Comparison of ENCODE assay signal across 13 mouse cellular contexts in genomic region chr9:95546679-95547078, GRCm38 (mm10). TPM values are rescaled to one million over a fixed set of nuclear protein-coding genes. Genes with fewer than 3 reads are reported as not detected.
DNase-seq lines count a peak whose midpoint lies in the region; ATAC-seq and TF ChIP-seq lines count a peak whose summit lies in the region.
"Had no signal": no experiment of that assay in that cellular context is flagged by ENCODE, and none has a peak within 500 bp of the region (broad histone marks: within the 10 kb centered on the region; RNA-seq: fewer than 3 reads in every experiment).

No protein-coding gene starts in this region.

- no peak overlapping the region for H3K4me2 ChIP-seq in forebrain, embryonic 14.5 days (ENCODE audit: low read length)
- H3K4me2 ChIP-seq: embryonic facial prominence, embryonic 15.5 days had no signal

- H3K4me1 ChIP-seq in ES-E14 (ENCODE audit: control insufficient read depth in 2 of 2, insufficient read depth in 2 of 2, low read length in 2 of 2, poor library complexity in 1 of 2) = no peaks in the 10 kb centered on the region; a peak in 1 of 4 replicates
- H3K4me1 ChIP-seq in megakaryocyte, embryonic 14.5 days = peaks cover 10% of the 10 kb centered on the region
- H3K4me1 ChIP-seq in forebrain, embryonic 14.5 days (ENCODE audit: control insufficient read depth, insufficient read depth, low read length) = no peaks in the 10 kb centered on the region
- peaks cover 11% of the 10 kb centered on the region for H3K4me1 ChIP-seq in limb, embryonic 10.5 days
- H3K4me1 ChIP-seq: embryonic facial prominence, embryonic 15.5 days had no signal

- H3K27me3 ChIP-seq in megakaryocyte, embryonic 14.5 days (replicated peaks) = peaks cover 26% of the 10 kb centered on the region
- H3K27me3 ChIP-seq in forebrain, embryonic 14.5 days (replicated peaks; ENCODE audit: control insufficient read depth, insufficient read depth, low read length) = no peaks in the 10 kb centered on the region
- H3K27me3 ChIP-seq in limb, embryonic 10.5 days (ENCODE audit: low read depth, poor library complexity, severe bottlenecking) = no peaks in the 10 kb centered on the region
- H3K27me3 ChIP-seq: embryonic facial prominence, embryonic 15.5 days had no signal

- DNase-seq in embryo, embryonic 10 days (ENCODE audit: low spot score) = peak; percentile 23
- DNase-seq in embryo, embryonic 11 days = no peak
- DNase-seq in ES-E14 (ENCODE audit: low read depth, low spot score) = no peak
- DNase-seq in forebrain, embryonic 14.5 days (ENCODE audit: low spot score) = no peak
- no peak for DNase-seq in limb, embryonic 10.5 days (ENCODE audit: low spot score)
- DNase-seq in thymus, postnatal 0 days (ENCODE audit: low spot score) = no peak
- DNase-seq: cerebellum, postnatal 14 days; heart, adult 18-20 months; layer of hippocampus, adult 9-11 months; left cerebral cortex, postnatal 4 days had no signal

- no peaks in the 10 kb centered on the region for H3K9me3 ChIP-seq in ES-E14 (ENCODE audit: control insufficient read depth, insufficient read depth, low read depth, low read length)
- no peaks in the 10 kb centered on the region for H3K9me3 ChIP-seq in megakaryocyte, embryonic 14.5 days
- H3K9me3 ChIP-seq in forebrain, embryonic 14.5 days (replicated peaks; ENCODE audit: control insufficient read depth, low read length) = no peaks in the 10 kb centered on the region
- H3K9me3 ChIP-seq in limb, embryonic 10.5 days (replicated peaks) = no peaks in the 10 kb centered on the region
- H3K9me3 ChIP-seq: embryonic facial prominence, embryonic 15.5 days had no signal

- WGBS in forebrain, embryonic 14.5 days = 65% methylated on average over 7 of the region's 7 CpGs
- WGBS in limb, embryonic 10.5 days = 75% methylated on average over 7 of the region's 7 CpGs

- H3K36me3 ChIP-seq in ES-E14 (ENCODE audit: control insufficient read depth, insufficient read depth, low read length, poor library complexity, severe bottlenecking) = no peaks in the 10 kb centered on the region
- no peaks in the 10 kb centered on the region for H3K36me3 ChIP-seq in megakaryocyte, embryonic 14.5 days (replicated peaks; ENCODE audit: low read length)
- no peaks in the 10 kb centered on the region for H3K36me3 ChIP-seq in forebrain, embryonic 14.5 days (ENCODE audit: control insufficient read depth, insufficient read depth, low read length)
- H3K36me3 ChIP-seq in limb, embryonic 10.5 days = no peaks in the 10 kb centered on the region
- H3K36me3 ChIP-seq: embryonic facial prominence, embryonic 15.5 days had no signal

- no peak overlapping the region for H3K4me3 ChIP-seq in ES-E14 (ENCODE audit: insufficient read depth in 1 of 2, low read depth in 1 of 2, low read length in 2 of 2, poor library complexity in 1 of 2, severe bottlenecking in 1 of 2)
- H3K4me3 ChIP-seq in megakaryocyte, embryonic 14.5 days (replicated peaks) = peak overlapping the region; percentile 59
- no peak overlapping the region for H3K4me3 ChIP-seq in forebrain, embryonic 14.5 days (ENCODE audit: low read depth, low read length)
- no peak overlapping the region for H3K4me3 ChIP-seq in limb, embryonic 10.5 days
- H3K4me3 ChIP-seq: embryonic facial prominence, embryonic 15.5 days had no signal

- no peak overlapping the region for H3K9ac ChIP-seq in ES-E14 (ENCODE audit: insufficient read depth, low read depth, low read length, poor library complexity, severe bottlenecking)
- H3K9ac ChIP-seq in forebrain, embryonic 14.5 days (ENCODE audit: low read length) = no peak overlapping the region
- H3K9ac ChIP-seq: embryonic facial prominence, embryonic 15.5 days had no signal

- in situ Hi-C loops in ES-E14 (cut with MboI; ENCODE audit: low sequenced_read_pairs in 2 of 2, unreplicated experiment in 2 of 2) = no loop called here

- no peak overlapping the region for H3K27ac ChIP-seq in ES-E14 (ENCODE audit: insufficient read depth, low read depth, low read length, poor library complexity, severe bottlenecking)
- no peak overlapping the region for H3K27ac ChIP-seq in forebrain, embryonic 14.5 days (ENCODE audit: low read depth, low read length)
- no peak overlapping the region for H3K27ac ChIP-seq in limb, embryonic 10.5 days
- H3K27ac ChIP-seq: embryonic facial prominence, embryonic 15.5 days had no signal

- ATAC-seq in erythroid progenitor cell, adult 5-6 weeks (replicated peaks; ENCODE audit: low FRiP score, poor library complexity, severe bottlenecking) = peak; percentile 93
- no peak for ATAC-seq in forebrain, embryonic 14.5 days

TF ChIP-seq in ES-E14, 5 proteins besides CTCF, POLR2A, EP300 and RAD21:
- peak; percentile 86 for TF ChIP-seq MAFK (IDR thresholded peaks at IDR 0.05; ENCODE audit: insufficient read depth, low read depth, low read length)
- no peak for TF ChIP-seq HCFC1 (IDR thresholded peaks at IDR 0.05; ENCODE audit: borderline replicate concordance, insufficient read depth, low read length)
- TF ChIP-seq ZC3H11A (IDR thresholded peaks at IDR 0.05; ENCODE audit: borderline replicate concordance, low read depth, low read length) = no peak
- TF ChIP-seq CHD2 (IDR thresholded peaks at IDR 0.05; ENCODE audit: low read depth, low read length) = no peak
- no peak for TF ChIP-seq ZNF384 (IDR thresholded peaks at IDR 0.05; ENCODE audit: low read depth, low read length)
TF ChIP-seq in ES-E14: peak in this region for 1.

RNA-seq across cellular contexts. Expression of gene Paqr9, which starts 12.8 kb away (rescaled TPM):
- total RNA-seq in ES-E14 (2012; rRNA removed) = 0.58 TPM in 2 replicates
- total RNA-seq in erythroid progenitor cell, adult 5-6 weeks (2015; ENCODE audit: low replicate concordance) = 84.0 and 109 TPM in 2 replicates
- total RNA-seq in erythroid progenitor cell, adult 5-6 weeks (2017; ENCODE audit: low replicate concordance) = 100 and 101 TPM in 2 replicates
- not detected in 2 replicates for polyA plus RNA-seq in megakaryocyte, embryonic 14.5 days (2012; ENCODE audit: insufficient read depth, low replicate concordance)
- polyA plus RNA-seq in forebrain, embryonic 14.5 days (2014; fragmentation: Nextera tagmentation; extraction: Ambion mirVana) = 1.9 and 3.1 TPM in 2 replicates
- 0.09 and 0.10 TPM in 2 replicates for polyA plus RNA-seq in limb, embryonic 10.5 days (2016; fragmentation: Nextera tagmentation; extraction: Ambion mirVana)
- 0.03 and 0.04 TPM in 2 replicates for polyA plus RNA-seq in thymus, postnatal 0 days (2015; fragmentation: Nextera tagmentation; extraction: Ambion mirVana)

RNA-seq across cellular contexts. Expression of gene U2surp, which starts 34.9 kb away (rescaled TPM):
- 88.7 and 95.3 TPM in 2 replicates for total RNA-seq in ES-E14 (2012; rRNA removed)
- 75.0 and 83.4 TPM in 2 replicates for total RNA-seq in erythroid progenitor cell, adult 5-6 weeks (2015; ENCODE audit: low replicate concordance)
- total RNA-seq in erythroid progenitor cell, adult 5-6 weeks (2017; ENCODE audit: low replicate concordance) = 85.3 and 99.3 TPM in 2 replicates
- polyA plus RNA-seq in megakaryocyte, embryonic 14.5 days (2012; ENCODE audit: insufficient read depth, low replicate concordance) = 3.1 TPM in 1 of 2 replicates, not detected in the other
- 129 and 132 TPM in 2 replicates for polyA plus RNA-seq in forebrain, embryonic 14.5 days (2014; fragmentation: Nextera tagmentation; extraction: Ambion mirVana)
- 124 and 130 TPM in 2 replicates for polyA plus RNA-seq in limb, embryonic 10.5 days (2016; fragmentation: Nextera tagmentation; extraction: Ambion mirVana)
- polyA plus RNA-seq in thymus, postnatal 0 days (2015; fragmentation: Nextera tagmentation; extraction: Ambion mirVana) = 161 and 164 TPM in 2 replicates

Comparison
In these comparisons a context has a peak if more than half of its experiments do, and no peak if none do; other contexts are left out.
1. RNA of gene U2surp, which starts 34.9 kb away (polyA plus RNA-seq): 161 to 164 TPM in thymus, postnatal 0 days, 124 to 130 TPM in limb, embryonic 10.5 days and 129 to 132 TPM in forebrain, embryonic 14.5 days; 3.1 TPM in megakaryocyte, embryonic 14.5 days; every median in the first group is over 10 times any median in the second.